Mouse (Mus musculus) embryonic facial prominence, embryonic 14.5 days (tissue): ENCODE measurements around the gene Cd79b. TPM values are rescaled to one million over a fixed set of nuclear protein-coding genes. Genes with fewer than 3 reads are reported as not detected.

ENCODE experiments used
- ATAC-seq: fragments of 200-750 bp; cut with Nextera tagmentation; 2 replicates; pipeline ENCODE4 v1.8.0; 2017; ENCODE audit warnings: low read depth, moderate number of reproducible peaks, moderate TSS enrichment
- DNase-seq: peaks from one replicate; pipeline ENCODE4 v3.0.0-alpha.2; 2015; ENCODE audit warnings: low spot score
- H3K27ac ChIP-seq: fragments of 300-500 bp; sonication (generic); replicated peaks from 2 replicates; pipeline ENCODE4 v1.5.1; 2014; ENCODE audit warnings: low read depth, mild to moderate bottlenecking, low read length, moderate library complexity
- H3K27me3 ChIP-seq: fragments of 300-500 bp; sonication (generic); replicated peaks from 2 replicates; pipeline ENCODE4 v1.6.1; 2014; ENCODE audit warnings: low read length; ENCODE audit not compliant: control insufficient read depth, insufficient read depth
- H3K36me3 ChIP-seq: fragments of 300-500 bp; sonication (generic); 2 replicates; pipeline ENCODE4 v1.6.1; 2014; ENCODE audit warnings: low read length, mixed read lengths; ENCODE audit not compliant: control insufficient read depth, insufficient read depth
- H3K4me1 ChIP-seq: fragments of 300-500 bp; sonication (generic); 2 replicates; pipeline ENCODE4 v1.6.1; 2014; ENCODE audit warnings: antibody characterized with exemption, low read length; ENCODE audit not compliant: control insufficient read depth, insufficient read depth
- H3K4me2 ChIP-seq: fragments of 300-500 bp; sonication (generic); 2 replicates; pipeline ENCODE4 v1.6.1; 2014; ENCODE audit warnings: low read depth, mild to moderate bottlenecking, low read length, moderate library complexity, mixed read lengths
- H3K4me3 ChIP-seq: fragments of 300-500 bp; sonication (generic); 2 replicates; pipeline ENCODE4 v1.5.1; 2014; ENCODE audit warnings: low read depth, mild to moderate bottlenecking, low read length
- H3K9ac ChIP-seq: fragments of 300-500 bp; sonication (generic); 2 replicates; pipeline ENCODE4 v1.6.1; 2014; ENCODE audit warnings: low read depth, mild to moderate bottlenecking, low read length, moderate library complexity, mixed read lengths
- H3K9me3 ChIP-seq: fragments of 300-500 bp; sonication (generic); 2 replicates; pipeline ENCODE4 v1.6.1; 2016; ENCODE audit warnings: low read length; ENCODE audit not compliant: control insufficient read depth
- WGBS: fragments of 180-500 bp; shearing (Covaris S2); extraction: QIAGEN DNeasy Blood & Tissue Kit; methylation state at CpG from one replicate; pipeline ENCODE4 v1.1.7; 2014; 5-methylcytosine and 5-hydroxymethylcytosine counted together
- polyA plus RNA-seq: library from polyadenylated mRNA; unstranded; fragments of >200 nt; fragmentation: Nextera tagmentation; extraction: Ambion mirVana; gene quantifications from 2 replicates; pipeline ENCODE4 v1.2.1, GENCODE M21; 2014

Cd79b gene
- polyA plus RNA-seq, 1 experiment from 2014 or later = 3.2 TPM

GRCm38 (mm10) chr11:106328521-106328920 is 14.0 kb upstream of the Cd79b start:
- no peak overlapping the region for H3K27ac ChIP-seq
- WGBS = 52% methylated on average over 5 of the region's 5 CpGs
- ATAC-seq (no peak), DNase-seq (no peak)
- no peak overlapping the region for H3K4me2 ChIP-seq
- H3K4me3 ChIP-seq = no peak overlapping the region
- H3K27me3 ChIP-seq = no peaks in the 10 kb centered on the region
- no peak overlapping the region for H3K9ac ChIP-seq
- H3K9me3 ChIP-seq = no peaks in the 10 kb centered on the region
- H3K4me1 ChIP-seq = peaks cover 6% of the 10 kb centered on the region; the same call in 1 of the 2 replicates
- H3K36me3 ChIP-seq = no peaks in the 10 kb centered on the region

- no peak overlapping the region for H3K9ac ChIP-seq
- no peaks in the 10 kb centered on the region for H3K9me3 ChIP-seq
- H3K27me3 ChIP-seq = no peaks in the 10 kb centered on the region
- H3K4me3 ChIP-seq = no peak overlapping the region
- H3K4me1 ChIP-seq = peaks cover 6% of the 10 kb centered on the region; the same call in 1 of the 2 replicates
- H3K4me2 ChIP-seq = no peak overlapping the region
- H3K27ac ChIP-seq = no peak overlapping the region
- ATAC-seq (no peak), DNase-seq (no peak)
- H3K36me3 ChIP-seq = no peaks in the 10 kb centered on the region
- 86% methylated on average over 8 of the region's 8 CpGs for WGBS
These were observed 11.9 kb upstream of the Cd79b start for GRCm38 (mm10) chr11:106326475-106326874.

GRCm38 (mm10) chr11:106325566-106326206 is 11.1 kb upstream of the Cd79b start:
- H3K4me1 ChIP-seq = peaks cover 6% of the 10 kb centered on the region; the same call in 1 of the 2 replicates
- no peaks in the 10 kb centered on the region for H3K9me3 ChIP-seq
- no peak overlapping the region for H3K4me2 ChIP-seq
- 70% methylated on average over 8 of the region's 8 CpGs for WGBS
- H3K4me3 ChIP-seq = no peak overlapping the region
- DNase-seq = peak; percentile 72
- H3K27me3 ChIP-seq = no peaks in the 10 kb centered on the region
- H3K27ac ChIP-seq = no peak overlapping the region
- no peak overlapping the region for H3K9ac ChIP-seq
- no peaks in the 10 kb centered on the region for H3K36me3 ChIP-seq
- 0 out of 2 replicates have a peak, but pooled peaks have one; percentile 45 for ATAC-seq

- no peak for DNase-seq
- Histone ChIP-seq H3K27ac (no peak overlapping the region), H3K27me3 (no peaks in the 10 kb centered on the region), H3K36me3 (no peaks in the 10 kb centered on the region), H3K4me2 (no peak overlapping the region), H3K4me1 (peaks cover 6% of the 10 kb centered on the region; the same call in 1 of the 2 replicates), H3K9ac (no peak overlapping the region), H3K4me3 (no peak overlapping the region), H3K9me3 (no peaks in the 10 kb centered on the region)
- ATAC-seq = no peak
- WGBS = 61% methylated on average over 5 of the region's 5 CpGs
These were observed 10.3 kb upstream of the Cd79b start for GRCm38 (mm10) chr11:106324858-106325257.

- Histone ChIP-seq H3K27me3 (no peaks in the 10 kb centered on the region), H3K4me3 (no peak overlapping the region), H3K4me2 (no peak overlapping the region), H3K27ac (no peak overlapping the region; the same call in 1 of the 2 replicates), H3K9ac (no peak overlapping the region), H3K4me1 (peaks cover 23% of the 10 kb centered on the region), H3K36me3 (no peaks in the 10 kb centered on the region), H3K9me3 (no peaks in the 10 kb centered on the region)
- 61% methylated on average over 21 of the region's 21 CpGs for WGBS
- ATAC-seq = no peak
- DNase-seq = no peak
These were observed 4.1 kb upstream of the Cd79b start for GRCm38 (mm10) chr11:106318406-106319366.

GRCm38 (mm10) chr11:106317801-106318200 is 3.2 kb upstream of the Cd79b start:
- Histone ChIP-seq H3K27me3 (no peaks in the 10 kb centered on the region), H3K4me3 (no peak overlapping the region), H3K4me2 (no peak overlapping the region), H3K27ac (no peak overlapping the region), H3K36me3 (no peaks in the 10 kb centered on the region), H3K4me1 (peaks cover 26% of the 10 kb centered on the region), H3K9ac (no peak overlapping the region), H3K9me3 (no peaks in the 10 kb centered on the region)
- DNase-seq (no peak), ATAC-seq (no peak)
- WGBS = 74% methylated on average over 7 of the region's 7 CpGs

GRCm38 (mm10) chr11:106316416-106316815 is 1.9 kb upstream of the Cd79b start:
- H3K9ac ChIP-seq = no peak overlapping the region
- DNase-seq (no peak), ATAC-seq (no peak)
- H3K4me3 ChIP-seq = no peak overlapping the region
- H3K36me3 ChIP-seq = no peaks in the 10 kb centered on the region
- WGBS = 50% methylated on average over 1 of the region's 1 CpGs
- no peak overlapping the region for H3K27ac ChIP-seq
- H3K9me3 ChIP-seq = no peaks in the 10 kb centered on the region
- no peaks in the 10 kb centered on the region for H3K27me3 ChIP-seq
- no peak overlapping the region for H3K4me2 ChIP-seq
- H3K4me1 ChIP-seq = peaks cover 26% of the 10 kb centered on the region

- Histone ChIP-seq H3K4me1 (peaks cover 22% of the 10 kb centered on the region), H3K4me3 (no peak overlapping the region), H3K9ac (no peak overlapping the region), H3K9me3 (no peaks in the 10 kb centered on the region), H3K27ac (no peak overlapping the region), H3K27me3 (no peaks in the 10 kb centered on the region), H3K36me3 (no peaks in the 10 kb centered on the region), H3K4me2 (no peak overlapping the region)
- no peak for ATAC-seq
- DNase-seq = no peak
- 49% methylated on average over 4 of the region's 5 CpGs for WGBS
These were observed 1.0 kb downstream of the Cd79b start for GRCm38 (mm10) chr11:106313533-106313932.
